Mouse (Mus musculus): Measurements from ENCODE around the gene Nkain4. TPM values are rescaled to one million over a fixed set of nuclear protein-coding genes. Genes with fewer than 3 reads are reported as not detected.

Nkain4 gene
- total and polyA plus RNA-seq, 3 experiments, result not detected

GRCm38 (mm10) chr2:180925176-180925575, 29.3 kb downstream of the Nkain4 start:
- peak; percentile 67 for DNase-seq (ENCODE audit: low read depth, low spot score)
- Histone ChIP-seq H3K79me2 (ENCODE audit: control insufficient read depth, insufficient read depth, low read length, poor library complexity) (peaks cover 5% of the 10 kb centered on the region), H3K27me3 (ENCODE audit: control insufficient read depth in 1 of 2, insufficient read depth in 2 of 2, low read length in 2 of 2) (peaks cover 3 to 4% of the 10 kb centered on the region in 2 experiments; a peak in 3 of 4 replicates), H3K36me3 (ENCODE audit: control insufficient read depth in 1 of 2, insufficient read depth in 2 of 2, low read length in 2 of 2) (peaks cover 0 to 3% of the 10 kb centered on the region in 2 experiments; a peak in 1 of 4 replicates), H3K9ac (ENCODE audit: control insufficient read depth, low read depth, low read length, poor library complexity, severe bottlenecking) (no peak overlapping the region), H3K4me3 (ENCODE audit: control insufficient read depth in 1 of 2, insufficient read depth in 1 of 2, low read depth in 2 of 2, low read length in 2 of 2) (no peak overlapping the region), H3K27ac (ENCODE audit: control insufficient read depth, low read depth, low read length) (no peak overlapping the region), H3K4me1 (ENCODE audit: control insufficient read depth in 1 of 2, insufficient read depth in 2 of 2, low read length in 2 of 2) (peaks cover 0 to 5% of the 10 kb centered on the region in 2 experiments; a peak in 2 of 4 replicates), H3K9me3 (replicated peaks; ENCODE audit: insufficient read depth, low read length) (no peaks in the 10 kb centered on the region)
- TF ChIP-seq RCOR1 (IDR thresholded peaks at IDR 0.05; ENCODE audit: low read depth, low read length) (no peak), SMC3 (IDR thresholded peaks at IDR 0.05; ENCODE audit: low read depth, low read length) (peak; percentile 72), MXI1 (IDR thresholded peaks at IDR 0.05; ENCODE audit: low read depth, low read length) (no peak), POLR2A (IDR thresholded peaks at IDR 0.05; ENCODE audit: control insufficient read depth in 1 of 2, insufficient read depth in 1 of 2, low read depth in 1 of 2, low read length in 2 of 2, poor library complexity in 1 of 2) (no peak), GABPA (IDR thresholded peaks at IDR 0.05; ENCODE audit: low read depth, low read length) (no peak), RAD21 (IDR thresholded peaks at IDR 0.05; ENCODE audit: low read depth, low read length) (peak; percentile 81), CTCF (IDR thresholded peaks at IDR 0.05 in 2 of 3, conservative IDR thresholded peaks at IDR 0.05 in 1 of 3; ENCODE audit: control insufficient read depth in 1 of 3, insufficient read depth in 1 of 3, low read depth in 2 of 3, low read length in 3 of 3, poor library complexity in 1 of 3, severe bottlenecking in 1 of 3) (peak; percentile 80 to 97 (median 90)), TCF12 (IDR thresholded peaks at IDR 0.05; ENCODE audit: low read depth, low read length) (no peak), MAX (IDR thresholded peaks at IDR 0.05; ENCODE audit: low read length) (no peak), ZC3H11A (IDR thresholded peaks at IDR 0.05; ENCODE audit: low read depth, low read length) (peak; percentile 58)

DNA sequence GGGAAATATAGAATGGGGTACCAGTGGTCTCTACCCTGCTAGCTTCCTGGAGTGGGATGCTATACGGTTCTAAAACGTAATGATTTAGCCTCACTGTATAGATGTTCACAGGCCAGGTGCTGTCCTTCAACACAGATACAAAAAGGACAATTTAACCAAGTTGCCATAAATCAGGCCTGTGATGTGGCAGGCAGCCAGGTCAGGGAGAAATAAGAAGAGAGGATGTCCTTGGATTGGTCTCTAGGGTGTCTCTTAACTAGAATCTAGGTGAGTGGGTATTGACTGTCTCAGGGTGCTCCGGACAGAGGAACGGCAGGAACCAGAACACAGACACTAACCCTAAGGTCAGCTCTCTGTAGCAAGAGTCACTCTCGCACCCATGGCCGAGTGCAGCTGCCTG, 31.8 kb downstream of the Nkain4 start:
- H3K9ac ChIP-seq (ENCODE audit: control insufficient read depth, low read depth, low read length, poor library complexity, severe bottlenecking), result no peak overlapping the region
- DNase-seq (ENCODE audit: low read depth, low spot score), result no peak
- H3K27me3 ChIP-seq (ENCODE audit: control insufficient read depth in 1 of 2, insufficient read depth in 2 of 2, low read length in 2 of 2), result peaks cover 0 to 1% of the 10 kb centered on the region in 2 experiments; a peak in 1 of 4 replicates
- H3K4me3 ChIP-seq (ENCODE audit: control insufficient read depth in 1 of 2, insufficient read depth in 1 of 2, low read depth in 2 of 2, low read length in 2 of 2), result no peak overlapping the region
- no peaks in the 10 kb centered on the region for H3K9me3 ChIP-seq (replicated peaks; ENCODE audit: insufficient read depth, low read length)
- TF ChIP-seq UBTF (IDR thresholded peaks at IDR 0.05; ENCODE audit: borderline replicate concordance, insufficient read depth, low read depth, low read length), result no peak
- no peak for TF ChIP-seq CHD2 (IDR thresholded peaks at IDR 0.05; ENCODE audit: low read length)
- no peak for TF ChIP-seq ZMIZ1 (IDR thresholded peaks at IDR 0.05; ENCODE audit: low read depth, low read length)
- no peak for TF ChIP-seq JUND (IDR thresholded peaks at IDR 0.05; ENCODE audit: low read depth, low read length)
- no peak for TF ChIP-seq E2F4 (IDR thresholded peaks at IDR 0.05; ENCODE audit: borderline replicate concordance, low read depth, low read length)
- no peak for TF ChIP-seq ZKSCAN1 (IDR thresholded peaks at IDR 0.05; ENCODE audit: low read depth, low read length)
- no peak for TF ChIP-seq TAL1 (IDR thresholded peaks at IDR 0.05; ENCODE audit: low read length)
- no peak for TF ChIP-seq MAZ (IDR thresholded peaks at IDR 0.05; ENCODE audit: low read depth, low read length)
- no peak for TF ChIP-seq USF2 (IDR thresholded peaks at IDR 0.05; ENCODE audit: borderline replicate concordance in 1 of 2, insufficient read depth in 1 of 2, low read depth in 1 of 2, low read length in 2 of 2)
- no peak for TF ChIP-seq MAX (IDR thresholded peaks at IDR 0.05; ENCODE audit: low read length)
- no peak for TF ChIP-seq TBP (IDR thresholded peaks at IDR 0.05; ENCODE audit: low read depth, low read length)
- no peak for TF ChIP-seq EP300 (IDR thresholded peaks at IDR 0.05; ENCODE audit: low read depth in 1 of 2, low read length in 2 of 2)
- no peak for TF ChIP-seq HCFC1 (IDR thresholded peaks at IDR 0.05; ENCODE audit: low read depth, low read length)
- no peak for TF ChIP-seq ZC3H11A (IDR thresholded peaks at IDR 0.05; ENCODE audit: low read depth, low read length)
- TF ChIP-seq KAT2A (conservative IDR thresholded peaks at IDR 0.05; ENCODE audit: low read depth, low read length), result no peak
- no peak for TF ChIP-seq ETS1 (IDR thresholded peaks at IDR 0.05; ENCODE audit: low read depth, low read length)
- no peak overlapping the region for H3K27ac ChIP-seq (ENCODE audit: control insufficient read depth, low read depth, low read length)
- peaks cover 23% of the 10 kb centered on the region for H3K79me2 ChIP-seq (ENCODE audit: control insufficient read depth, insufficient read depth, low read length, poor library complexity)
- peaks cover 0 to 17% of the 10 kb centered on the region in 2 experiments; a peak in 2 of 4 replicates for H3K4me1 ChIP-seq (ENCODE audit: control insufficient read depth in 1 of 2, insufficient read depth in 2 of 2, low read length in 2 of 2)
- peaks cover 8 to 16% of the 10 kb centered on the region in 2 experiments; a peak in 3 of 4 replicates for H3K36me3 ChIP-seq (ENCODE audit: control insufficient read depth in 1 of 2, insufficient read depth in 2 of 2, low read length in 2 of 2)

Data from MEL (cell line).